Mouse (Mus musculus): ENCODE data around the gene Dld.

GRCm38 (mm10) chr12:31323136-31323695, 28.0 kb downstream of the Dld start:
- TF ChIP-seq CTCF (IDR thresholded peaks at IDR 0.05; ENCODE audit: borderline replicate concordance, insufficient read depth, low read length) (no peak), POLR2A (IDR thresholded peaks at IDR 0.05; ENCODE audit: low read depth, low read length) (no peak)

Data from embryonic fibroblast, embryonic 13.5 days (primary cell).